ENCODE assay signal across 19 mouse cellular contexts in the genomic region with DNA sequence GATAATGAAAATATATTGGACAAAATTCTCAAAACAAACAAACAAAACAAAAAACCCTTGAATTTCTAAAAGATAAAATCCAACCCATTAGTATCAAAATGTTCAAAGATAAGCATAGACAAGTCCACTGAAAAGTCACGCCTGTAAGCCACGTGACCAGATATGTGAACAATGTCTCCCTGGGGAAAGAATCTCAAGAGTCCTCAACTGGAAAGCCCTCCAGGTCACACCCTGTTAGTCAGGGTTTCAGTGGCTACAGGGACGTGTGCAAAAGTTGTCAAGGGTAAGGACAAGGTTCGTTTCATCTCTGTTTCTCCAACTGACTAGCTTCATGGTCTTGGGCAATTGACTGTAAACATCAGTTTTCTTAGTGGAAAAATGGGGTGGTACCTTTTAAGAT.
"Had no signal": no experiment of that assay in that cellular context is flagged by ENCODE, and none has a peak within 500 bp of the region (broad histone marks: within the 10 kb centered on the region; RNA-seq: fewer than 3 reads in every experiment).

No protein-coding gene starts in this region.

- H3K9me3 ChIP-seq: limb, embryonic 10.5 days; limb, embryonic 13.5 days; liver, embryonic 12.5 days; liver, embryonic 15.5 days; lung, embryonic 15.5 days; stomach, embryonic 15.5 days had no signal

- H3K4me1 ChIP-seq: limb, embryonic 10.5 days; liver, embryonic 12.5 days; liver, embryonic 15.5 days; stomach, embryonic 15.5 days had no signal

- DNase-seq: kidney, adult 18-20 months; kidney, adult 9 months; kidney, postnatal 14 days; kidney, postnatal 4 days; liver; midbrain, embryonic 14.5 days; right cerebral cortex, postnatal 14 days; right cerebral cortex, postnatal 4 days; spleen, adult 18-20 months; thymus, postnatal 25 days had no signal

- ATAC-seq: inflammation-experienced regulatory T-cells, adult 6 months; intestine, embryonic 16.5 days; liver, embryonic 12.5 days had no signal

- H3K9ac ChIP-seq: limb, embryonic 13.5 days; liver, embryonic 12.5 days; liver, embryonic 15.5 days; lung, embryonic 15.5 days; stomach, embryonic 15.5 days had no signal

- H3K4me2 ChIP-seq: limb, embryonic 13.5 days; liver, embryonic 12.5 days; liver, embryonic 15.5 days; lung, embryonic 15.5 days; midbrain, embryonic 11.5 days; stomach, embryonic 15.5 days had no signal

- H3K27me3 ChIP-seq: limb, embryonic 13.5 days; liver, embryonic 12.5 days; liver, embryonic 15.5 days; lung, embryonic 15.5 days; stomach, embryonic 15.5 days had no signal

- H3K4me3 ChIP-seq: limb, embryonic 10.5 days; limb, embryonic 13.5 days; liver, embryonic 12.5 days; liver, embryonic 15.5 days; lung, embryonic 15.5 days; stomach, embryonic 15.5 days had no signal

- H3K27ac ChIP-seq: limb, embryonic 10.5 days; limb, embryonic 13.5 days; liver, embryonic 12.5 days; liver, embryonic 15.5 days; stomach, embryonic 15.5 days had no signal

- H3K36me3 ChIP-seq: limb, embryonic 10.5 days; limb, embryonic 13.5 days; liver, embryonic 12.5 days; liver, embryonic 15.5 days; lung, embryonic 15.5 days; stomach, embryonic 15.5 days had no signal
